Mouse (Mus musculus) spleen, adult 2 months (tissue): ENCODE results near the gene D430019H16Rik. TPM values are rescaled to one million over a fixed set of nuclear protein-coding genes. Genes with fewer than 3 reads are reported as not detected.

ENCODE experiments used
- DNase-seq, 2 experiments: peaks; one replicate each; pipeline versions ENCODE4 v3.0.0 to v3.0.0-alpha.2; 2012 to 2021; ENCODE audit warnings: low spot score in 2 of 2, low read depth in 1 of 2
- H3K27ac ChIP-seq: fragments of 200-500 bp; 2 replicates; pipeline ENCODE4 v1.5.1; 2012; ENCODE audit warnings: low read length, inconsistent platforms; ENCODE audit not compliant: insufficient read depth
- H3K27me3 ChIP-seq: fragments of 200-500 bp; 2 replicates; pipeline ENCODE4 v1.6.1; 2012; ENCODE audit warnings: mild to moderate bottlenecking, moderate library complexity, low read length, inconsistent platforms; ENCODE audit not compliant: control insufficient read depth, insufficient read depth
- H3K36me3 ChIP-seq: fragments of 200-500 bp; 2 replicates; pipeline ENCODE4 v1.6.1; 2012; ENCODE audit warnings: mild to moderate bottlenecking, low read length, inconsistent platforms; ENCODE audit not compliant: control insufficient read depth, insufficient read depth
- H3K4me1 ChIP-seq: fragments of 200-500 bp; 2 replicates; pipeline ENCODE4 v1.6.1; 2011; ENCODE audit warnings: inconsistent platforms; ENCODE audit not compliant: control insufficient read depth, insufficient read depth, insufficient read length
- H3K4me3 ChIP-seq: fragments of 200-500 bp; 2 replicates; pipeline ENCODE4 v1.5.1; 2011; ENCODE audit warnings: mild to moderate bottlenecking, inconsistent platforms; ENCODE audit not compliant: insufficient read depth, insufficient read length; ENCODE audit errors: extremely low read depth
- CTCF ChIP-seq: fragments of 200-500 bp; IDR thresholded peaks from 2 replicates; pipeline ENCODE4 v1.5.1; 2011; ENCODE audit warnings: mild to moderate bottlenecking, inconsistent platforms; ENCODE audit not compliant: insufficient read depth, insufficient read length, insufficient replicate concordance; ENCODE audit errors: extremely low read depth
- POLR2A ChIP-seq: fragments of 200-500 bp; IDR thresholded peaks from 2 replicates; pipeline ENCODE4 v1.6.1; 2011; ENCODE audit warnings: low read depth, low read length, inconsistent platforms
- WGBS: fragments of 180-500 bp; shearing (Covaris S2); methylation state at CpG from one replicate; pipeline ENCODE4 v1.1.7; 2018; 5-methylcytosine and 5-hydroxymethylcytosine counted together
- polyA plus RNA-seq: library from polyadenylated mRNA; depleted of rRNA; stranded (reverse); fragments of >200 nt; gene quantifications from 2 replicates; pipeline ENCODE4 v1.2.3, GENCODE M21; 2012

D430019H16Rik gene
- polyA plus RNA-seq, 1 experiment, result 2.5 TPM

DNA sequence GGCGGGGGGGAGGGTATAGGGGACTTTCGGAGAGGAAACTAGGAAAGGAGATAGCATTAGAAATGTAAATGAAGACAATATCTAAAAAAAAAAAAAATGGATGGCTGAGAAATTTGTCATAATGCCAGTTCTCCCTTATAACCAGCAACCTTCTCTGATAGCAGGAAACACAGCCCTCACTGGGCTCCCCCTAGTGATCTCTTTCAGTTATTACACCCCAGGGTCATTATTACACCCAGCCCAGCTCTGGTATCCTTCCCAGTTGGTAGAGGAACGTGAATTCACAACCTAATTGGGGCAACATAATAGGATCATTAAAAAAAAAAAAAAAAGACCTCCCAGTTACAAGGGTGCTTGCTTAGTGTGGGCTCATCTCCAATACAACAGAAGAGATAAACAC is 29.8 kb downstream of the D430019H16Rik start:
- DNase-seq, result no peak
- no peak overlapping the region for H3K4me3 ChIP-seq
- WGBS, result 44% methylated on average over 3 of the region's 3 CpGs
- H3K27me3 ChIP-seq, result no peaks in the 10 kb centered on the region
- no peak overlapping the region for H3K27ac ChIP-seq
- no peaks in the 10 kb centered on the region for H3K4me1 ChIP-seq
- no peaks in the 10 kb centered on the region for H3K36me3 ChIP-seq
- no peak for TF ChIP-seq POLR2A

DNA sequence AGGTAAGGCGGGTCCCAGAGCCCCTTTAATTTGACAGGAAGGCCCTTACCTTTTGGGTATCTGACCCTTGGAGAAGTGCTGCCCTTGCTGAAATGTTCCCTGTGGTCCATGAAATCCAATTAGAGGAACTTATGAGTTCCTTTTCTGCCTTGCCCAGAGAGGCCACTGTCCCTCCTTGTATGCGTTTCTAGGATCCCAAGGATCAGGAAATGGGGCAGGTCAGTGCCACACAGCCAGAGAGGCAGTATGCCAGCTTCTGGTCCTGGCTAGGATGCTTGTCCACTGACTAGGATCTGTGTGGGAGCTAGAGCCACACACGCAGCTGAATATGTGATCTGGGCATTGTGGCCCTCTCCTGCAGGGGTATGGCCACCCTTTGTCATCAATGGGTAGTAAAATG is 36.6 kb downstream of the D430019H16Rik start:
- DNase-seq, result no peak
- Histone ChIP-seq H3K27me3 (no peaks in the 10 kb centered on the region), H3K27ac (no peak overlapping the region), H3K36me3 (no peaks in the 10 kb centered on the region), H3K4me3 (no peak overlapping the region), H3K4me1 (no peaks in the 10 kb centered on the region)
- TF ChIP-seq CTCF, result no peak
- no peak for TF ChIP-seq POLR2A
- 82% methylated on average over 3 of the region's 3 CpGs for WGBS

DNA sequence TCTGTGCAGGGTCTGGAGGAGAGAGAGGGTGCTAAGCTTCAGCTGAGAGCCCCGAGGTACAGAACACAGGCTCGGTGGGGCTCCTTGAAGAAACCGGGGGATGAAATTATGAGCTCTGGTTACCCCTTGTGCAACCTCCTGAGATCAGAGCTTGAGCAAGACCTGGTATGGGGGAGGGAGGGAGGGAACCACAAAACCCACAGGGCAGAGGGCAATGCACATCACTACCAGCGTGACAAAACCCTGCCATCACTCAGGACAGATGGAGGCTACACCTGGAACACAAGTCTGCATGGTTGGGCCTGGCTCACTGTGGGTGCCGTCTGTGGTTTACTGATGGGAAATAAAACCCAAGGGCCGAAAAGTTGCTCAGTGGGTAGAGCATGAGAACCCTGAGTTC is 37.1 kb downstream of the D430019H16Rik start:
- Histone ChIP-seq H3K36me3 (no peaks in the 10 kb centered on the region), H3K27me3 (no peaks in the 10 kb centered on the region), H3K4me3 (no peak overlapping the region), H3K27ac (no peak overlapping the region), H3K4me1 (no peaks in the 10 kb centered on the region)
- TF ChIP-seq CTCF, result no peak
- TF ChIP-seq POLR2A, result no peak
- no peak for DNase-seq
- WGBS, result 29% methylated on average over 6 of the region's 6 CpGs

DNA sequence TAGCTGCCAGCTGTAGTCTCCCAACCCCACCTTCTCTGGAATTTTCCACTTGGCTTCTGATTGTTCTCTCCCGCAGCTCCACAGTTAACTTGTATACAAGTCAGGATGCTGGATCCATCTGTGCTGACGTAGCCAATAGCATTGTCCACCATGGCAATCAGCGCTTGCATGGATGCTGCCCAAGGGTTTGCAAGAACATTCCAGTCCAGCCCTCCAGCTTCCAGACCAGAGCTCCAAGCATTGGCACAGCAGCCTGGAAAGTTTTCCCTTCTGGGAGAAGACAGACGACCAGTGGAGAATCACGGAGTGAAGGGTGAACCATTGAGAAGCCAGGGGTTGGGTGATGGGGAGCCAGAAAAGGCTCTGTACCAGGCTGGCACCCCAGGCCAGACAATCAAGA is 41.1 kb downstream of the D430019H16Rik start:
- no peak overlapping the region for H3K4me3 ChIP-seq
- 80% methylated on average over 5 of the region's 5 CpGs for WGBS
- no peaks in the 10 kb centered on the region for H3K36me3 ChIP-seq
- TF ChIP-seq CTCF (no peak), POLR2A (no peak)
- H3K27ac ChIP-seq, result no peak overlapping the region
- H3K4me1 ChIP-seq, result no peaks in the 10 kb centered on the region
- DNase-seq, result no peak
- H3K27me3 ChIP-seq, result no peaks in the 10 kb centered on the region

DNA sequence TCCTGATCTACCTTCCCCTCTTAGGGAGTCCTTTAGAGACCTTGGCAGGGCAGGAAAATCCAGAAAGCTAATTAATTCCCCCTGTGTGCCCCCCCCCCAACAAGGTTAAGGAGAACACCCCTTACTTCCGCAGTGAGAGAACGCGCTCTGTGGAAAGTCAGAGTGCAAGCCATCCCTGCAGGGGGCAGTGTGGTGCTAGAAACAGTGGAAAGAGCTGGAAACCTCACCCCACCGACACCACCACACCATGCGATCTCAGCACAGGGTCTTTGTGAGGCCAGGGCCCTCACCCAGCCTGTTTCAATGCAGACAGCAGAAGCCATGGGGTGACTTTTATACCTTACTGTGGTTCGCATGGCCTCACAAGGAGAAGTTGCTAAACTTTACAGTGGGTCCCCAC is 44.2 kb downstream of the D430019H16Rik start:
- peak; percentile 39; the same call in 1 of the 2 replicates for TF ChIP-seq CTCF
- TF ChIP-seq POLR2A, result no peak
- no peak overlapping the region for H3K4me3 ChIP-seq
- peak in 1 of 2 experiments; percentile 14 for DNase-seq
- WGBS, result 18% methylated on average over 6 of the region's 6 CpGs
- no peak overlapping the region for H3K27ac ChIP-seq
- H3K4me1 ChIP-seq, result no peaks in the 10 kb centered on the region
- no peaks in the 10 kb centered on the region for H3K36me3 ChIP-seq
- H3K27me3 ChIP-seq, result no peaks in the 10 kb centered on the region

DNA sequence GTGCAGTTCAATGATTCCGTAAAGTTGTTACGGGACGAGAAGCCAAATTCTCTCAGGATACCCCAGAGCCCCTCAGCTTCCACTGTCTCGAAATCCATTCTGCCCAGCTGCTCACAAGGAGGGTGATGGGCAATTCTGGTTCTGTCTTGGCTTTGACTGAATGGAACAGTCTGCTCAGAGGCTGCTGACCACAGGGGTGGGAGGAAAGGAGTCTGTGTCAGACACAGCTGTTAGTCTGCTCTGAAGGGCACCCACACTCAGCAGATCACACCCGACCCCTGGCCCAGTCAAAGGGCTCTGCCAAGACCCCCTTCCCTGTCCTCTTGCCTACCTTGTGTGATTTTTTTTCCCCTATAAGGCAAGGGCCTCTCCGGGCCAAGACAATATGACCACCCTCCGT is 44.8 kb downstream of the D430019H16Rik start:
- Histone ChIP-seq H3K27me3 (no peaks in the 10 kb centered on the region), H3K4me3 (no peak overlapping the region), H3K36me3 (no peaks in the 10 kb centered on the region), H3K4me1 (no peaks in the 10 kb centered on the region), H3K27ac (no peak overlapping the region)
- DNase-seq, result no peak
- 93% methylated on average over 7 of the region's 7 CpGs for WGBS
- TF ChIP-seq CTCF, result no peak
- TF ChIP-seq POLR2A, result no peak

DNA sequence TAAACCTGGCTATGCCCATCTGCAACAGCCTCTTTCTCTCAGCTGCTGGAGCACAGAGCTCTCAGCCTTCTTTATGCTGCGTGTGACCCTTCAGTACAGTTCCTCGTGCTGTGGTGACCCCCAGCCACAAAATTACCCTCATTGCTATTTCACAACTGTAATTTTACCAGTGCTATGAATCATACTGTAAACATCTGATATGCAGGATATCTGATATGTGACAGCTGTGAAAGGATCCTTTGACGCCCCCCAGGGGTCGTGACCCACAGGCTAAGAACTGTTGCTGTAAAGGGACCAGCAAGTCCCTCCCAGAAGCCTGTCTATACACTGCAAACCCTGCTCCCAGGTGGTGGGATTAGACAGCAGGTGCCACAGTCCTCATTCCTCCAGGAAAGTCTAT is 45.2 kb downstream of the D430019H16Rik start:
- 65% methylated on average over 4 of the region's 4 CpGs for WGBS
- H3K4me3 ChIP-seq, result no peak overlapping the region
- no peaks in the 10 kb centered on the region for H3K4me1 ChIP-seq

More for the DNA sequence above, 45.2 kb downstream of the D430019H16Rik start:
- H3K27me3 ChIP-seq, result no peaks in the 10 kb centered on the region
- no peak for TF ChIP-seq POLR2A
- no peak for TF ChIP-seq CTCF
- H3K36me3 ChIP-seq, result no peaks in the 10 kb centered on the region
- no peak for DNase-seq
- no peak overlapping the region for H3K27ac ChIP-seq
